Mouse (Mus musculus) liver, embryonic 14.5 days (tissue): ENCODE results near the gene Kmo. TPM values are rescaled to one million over a fixed set of nuclear protein-coding genes. Genes with fewer than 3 reads are reported as not detected.

ENCODE experiments used
- ATAC-seq: fragments of 200-750 bp; cut with Nextera tagmentation; 2 replicates; pipeline ENCODE4 v1.8.0; 2017; ENCODE audit warnings: moderate number of reproducible peaks, mild to moderate bottlenecking, moderate library complexity; ENCODE audit not compliant: insufficient read depth
- DNase-seq, 3 experiments: peaks; one replicate each; pipeline ENCODE4 v3.0.0-alpha.2; 2012 to 2013; ENCODE audit warnings: low read depth in 3 of 3, low spot score in 3 of 3
- H3K27ac ChIP-seq: fragments of 300-500 bp; sonication (generic); 2 replicates; pipeline ENCODE4 v1.5.1; 2014; ENCODE audit warnings: moderate library complexity, mild to moderate bottlenecking, control low read depth, inconsistent platforms
- H3K27me3 ChIP-seq: fragments of 300-500 bp; sonication (generic); 2 replicates; pipeline ENCODE4 v1.6.1; 2014; ENCODE audit warnings: mild to moderate bottlenecking, low read length, moderate library complexity; ENCODE audit not compliant: control insufficient read depth, insufficient read depth
- H3K36me3 ChIP-seq: fragments of 300-500 bp; sonication (generic); replicated peaks from 2 replicates; pipeline ENCODE4 v1.6.1; 2014; ENCODE audit warnings: low read depth; ENCODE audit not compliant: control insufficient read depth, insufficient read depth
- H3K4me1 ChIP-seq, 2 experiments: fragments of 200-500 bp in 1 of 2; fragments of 300-500 bp in 1 of 2; sonication (generic) in 1 of 2; replicated peaks; 2 replicates each; pipeline ENCODE4 v1.6.1; 2012 to 2014; ENCODE audit warnings: antibody characterized with exemption in 1 of 2, inconsistent platforms in 1 of 2, low read length in 1 of 2; ENCODE audit not compliant: control insufficient read depth in 2 of 2, insufficient read depth in 2 of 2
- H3K4me2 ChIP-seq: fragments of 300-500 bp; sonication (generic); 2 replicates; pipeline ENCODE4 v1.6.1; 2014; ENCODE audit warnings: low read depth, mild to moderate bottlenecking, control low read depth, moderate library complexity
- H3K4me3 ChIP-seq, 2 experiments: fragments of 200-500 bp in 1 of 2; fragments of 300-500 bp in 1 of 2; sonication (generic) in 1 of 2; 2 replicates each; pipeline ENCODE4 v1.5.1; 2012 to 2014; ENCODE audit warnings: low read depth in 2 of 2, low read length in 2 of 2, mild to moderate bottlenecking in 2 of 2, control low read depth in 1 of 2, inconsistent platforms in 1 of 2, moderate library complexity in 1 of 2; ENCODE audit not compliant: insufficient read depth in 1 of 2
- H3K9ac ChIP-seq: fragments of 300-500 bp; sonication (generic); replicated peaks from 2 replicates; pipeline ENCODE4 v1.6.1; 2014; ENCODE audit warnings: mild to moderate bottlenecking, control low read depth, moderate library complexity
- H3K9me3 ChIP-seq: fragments of 300-500 bp; sonication (generic); 2 replicates; pipeline ENCODE4 v1.6.1; 2016; ENCODE audit warnings: low read length, mixed read lengths; ENCODE audit not compliant: control insufficient read depth
- CTCF ChIP-seq: IDR thresholded peaks from 2 replicates; pipeline ENCODE4 v1.5.1; 2016; ENCODE audit warnings: antibody characterized with exemption, low read depth, control low read depth
- EP300 ChIP-seq: IDR thresholded peaks from 2 replicates; pipeline ENCODE4 v1.6.1; 2016; ENCODE audit warnings: antibody characterized with exemption, low read depth
- WGBS: fragments of 180-500 bp; shearing (Covaris S2); extraction: QIAGEN DNeasy Blood & Tissue Kit; methylation state at CpG from one replicate; pipeline ENCODE4 v1.1.7; 2014; ENCODE audit not compliant: insufficient replicate concordance; 5-methylcytosine and 5-hydroxymethylcytosine counted together
- polyA plus RNA-seq, 2 experiments: library from polyadenylated mRNA; depleted of rRNA in 1 of 2; stranded (reverse) in 1 of 2; unstranded in 1 of 2; fragments of >200 nt; fragmentation: Nextera tagmentation in 1 of 2; extraction: Ambion mirVana in 1 of 2; gene quantifications; 2 replicates each; pipeline versions ENCODE4 v1.2.1 to v1.2.3; 2012 to 2014

The Kmo gene
- polyA plus RNA-seq, 2 experiments = 5.8 to 9.4 TPM

- no peak overlapping the region for H3K4me2 ChIP-seq
- no peak overlapping the region for H3K9ac ChIP-seq
- ATAC-seq (no peak), DNase-seq (no peak)
- H3K27me3 ChIP-seq = no peaks in the 10 kb centered on the region
- no peak overlapping the region for H3K27ac ChIP-seq
- H3K4me1 ChIP-seq = no peaks in the 10 kb centered on the region
- whole genome bisulfite sequencing = 62% methylated on average over 5 of the region's 5 CpGs
- no peaks in the 10 kb centered on the region for H3K36me3 ChIP-seq
- H3K9me3 ChIP-seq = no peaks in the 10 kb centered on the region
- TF ChIP-seq EP300 = no peak
- TF ChIP-seq CTCF = no peak
- H3K4me3 ChIP-seq = no peak overlapping the region
Measured at GRCm38 (mm10) chr1:175707599-175707998, 87.4 kb downstream of the Kmo start.

GRCm38 (mm10) chr1:175708013-175708412, 87.8 kb downstream of the Kmo start:
- H3K4me2 ChIP-seq = no peak overlapping the region
- DNase-seq = no peak
- H3K27me3 ChIP-seq = no peaks in the 10 kb centered on the region
- H3K9ac ChIP-seq = no peak overlapping the region
- H3K4me1 ChIP-seq = no peaks in the 10 kb centered on the region
- H3K27ac ChIP-seq = no peak overlapping the region
- ATAC-seq = no peak
- no peak overlapping the region for H3K4me3 ChIP-seq
- H3K36me3 ChIP-seq = no peaks in the 10 kb centered on the region
- H3K9me3 ChIP-seq = no peaks in the 10 kb centered on the region
- no peak for TF ChIP-seq CTCF

Other genes with a start within 250 kb of the Kmo start
- 0.01 TPM in 1 of 2 replicates, not detected in the other for gene Rgs7, start 127.9 kb upstream of the Kmo start, polyA plus RNA-seq (2012; rRNA removed)
- gene Rgs7, start 127.9 kb upstream of the Kmo start, polyA plus RNA-seq (2014; fragmentation: Nextera tagmentation; extraction: Ambion mirVana) = not detected in 2 replicates
- gene Fh1, start 5.3 kb downstream of the Kmo start, polyA plus RNA-seq (2012; rRNA removed) = 31.8 and 56.1 TPM in 2 replicates
- 91.0 and 96.6 TPM in 2 replicates for gene Fh1, start 5.3 kb downstream of the Kmo start, polyA plus RNA-seq (2014; fragmentation: Nextera tagmentation; extraction: Ambion mirVana)
- 0.50 and 0.54 TPM in 2 replicates for gene Opn3, start 72.4 kb downstream of the Kmo start, polyA plus RNA-seq (2012; rRNA removed)
- 1.1 TPM in 2 replicates for gene Opn3, start 72.4 kb downstream of the Kmo start, polyA plus RNA-seq (2014; fragmentation: Nextera tagmentation; extraction: Ambion mirVana)
- gene Chml, start 72.5 kb downstream of the Kmo start, polyA plus RNA-seq (2012; rRNA removed) = 0.74 and 1.1 TPM in 2 replicates
- gene Chml, start 72.5 kb downstream of the Kmo start, polyA plus RNA-seq (2014; fragmentation: Nextera tagmentation; extraction: Ambion mirVana) = 0.81 and 0.82 TPM in 2 replicates
- gene Wdr64, start 78.2 kb downstream of the Kmo start, polyA plus RNA-seq (2012; rRNA removed) = not detected in 2 replicates
- gene Wdr64, start 78.2 kb downstream of the Kmo start, polyA plus RNA-seq (2014; fragmentation: Nextera tagmentation; extraction: Ambion mirVana) = not detected in 2 replicates